Mouse (Mus musculus): ENCODE measurements around the gene Ntm. TPM values are rescaled to one million over a fixed set of nuclear protein-coding genes. Genes with fewer than 3 reads are reported as not detected.

Ntm gene
- polyA plus RNA-seq, 1 experiment from 2014 or later: 7.8 TPM

GRCm38 (mm10) chr9:29654885-29655284 lies 308.1 kb downstream of the Ntm start:
- H3K4me1 ChIP-seq: peaks cover 34% of the 10 kb centered on the region
- DNase-seq (ENCODE audit: low spot score): peak; percentile 57
- no peak overlapping the region for H3K27ac ChIP-seq (replicated peaks)
- H3K4me3 ChIP-seq: no peak overlapping the region
- no peaks in the 10 kb centered on the region for H3K36me3 ChIP-seq
- H3K9me3 ChIP-seq (replicated peaks): no peaks in the 10 kb centered on the region
- H3K27me3 ChIP-seq (ENCODE audit: low read depth, poor library complexity, severe bottlenecking): 0 out of 2 replicates have a peak, but pooled peaks cover 10% of the 10 kb centered on the region
- 17% methylated on average over 6 of the region's 6 CpGs for WGBS

- no peak for DNase-seq (ENCODE audit: low spot score)
- no peaks in the 10 kb centered on the region for H3K36me3 ChIP-seq
- H3K27ac ChIP-seq (replicated peaks): no peak overlapping the region
- 0 out of 2 replicates have a peak, but pooled peaks cover 10% of the 10 kb centered on the region for H3K27me3 ChIP-seq (ENCODE audit: low read depth, poor library complexity, severe bottlenecking)
- H3K4me1 ChIP-seq: peaks cover 29% of the 10 kb centered on the region
- H3K9me3 ChIP-seq (replicated peaks): no peaks in the 10 kb centered on the region
- no peak overlapping the region for H3K4me3 ChIP-seq
- WGBS: 80% methylated on average over 14 of the region's 14 CpGs
Observed at GRCm38 (mm10) chr9:29653678-29654235, 309.2 kb downstream of the Ntm start.

GRCm38 (mm10) chr9:29652854-29653253 lies 310.1 kb downstream of the Ntm start:
- Histone ChIP-seq H3K36me3 (no peaks in the 10 kb centered on the region), H3K27ac (replicated peaks) (no peak overlapping the region), H3K4me3 (no peak overlapping the region), H3K4me1 (peaks cover 20% of the 10 kb centered on the region), H3K9me3 (replicated peaks) (no peaks in the 10 kb centered on the region), H3K27me3 (ENCODE audit: low read depth, poor library complexity, severe bottlenecking) (0 out of 2 replicates have a peak, but pooled peaks cover 10% of the 10 kb centered on the region)
- no peak for DNase-seq (ENCODE audit: low spot score)
- WGBS: 86% methylated on average over 7 of the region's 7 CpGs

- Histone ChIP-seq H3K27ac (replicated peaks) (no peak overlapping the region), H3K36me3 (no peaks in the 10 kb centered on the region), H3K9me3 (replicated peaks) (no peaks in the 10 kb centered on the region), H3K27me3 (ENCODE audit: low read depth, poor library complexity, severe bottlenecking) (0 out of 2 replicates have a peak, but pooled peaks cover 10% of the 10 kb centered on the region), H3K4me3 (no peak overlapping the region), H3K4me1 (peaks cover 20% of the 10 kb centered on the region)
- WGBS: 83% methylated on average over 5 of the region's 5 CpGs
- no peak for DNase-seq (ENCODE audit: low spot score)
Observed at GRCm38 (mm10) chr9:29651856-29652255, 311.1 kb downstream of the Ntm start.

GRCm38 (mm10) chr9:29651226-29651625 lies 311.7 kb downstream of the Ntm start:
- Histone ChIP-seq H3K9me3 (replicated peaks) (no peaks in the 10 kb centered on the region), H3K4me1 (peaks cover 26% of the 10 kb centered on the region), H3K36me3 (no peaks in the 10 kb centered on the region), H3K27ac (replicated peaks) (0 out of 2 replicates have a peak overlapping the region, but pooled peaks have one; percentile 1), H3K27me3 (ENCODE audit: low read depth, poor library complexity, severe bottlenecking) (0 out of 2 replicates have a peak, but pooled peaks cover 10% of the 10 kb centered on the region), H3K4me3 (no peak overlapping the region)
- no peak for DNase-seq (ENCODE audit: low spot score)
- 60% methylated on average over 4 of the region's 4 CpGs for WGBS

- Histone ChIP-seq H3K27me3 (ENCODE audit: low read depth, poor library complexity, severe bottlenecking) (0 out of 2 replicates have a peak, but pooled peaks cover 10% of the 10 kb centered on the region), H3K4me3 (no peak overlapping the region), H3K36me3 (no peaks in the 10 kb centered on the region), H3K4me1 (peaks cover 31% of the 10 kb centered on the region), H3K27ac (replicated peaks) (no peak overlapping the region), H3K9me3 (replicated peaks) (no peaks in the 10 kb centered on the region)
- DNase-seq (ENCODE audit: low spot score): peak; percentile 51
- 48% methylated on average over 4 of the region's 4 CpGs for WGBS
Observed at GRCm38 (mm10) chr9:29650679-29651078, 312.3 kb downstream of the Ntm start.

- no peak for DNase-seq (ENCODE audit: low spot score)
- Histone ChIP-seq H3K9me3 (replicated peaks) (no peaks in the 10 kb centered on the region), H3K27ac (replicated peaks) (no peak overlapping the region), H3K4me3 (no peak overlapping the region), H3K4me1 (peaks cover 35% of the 10 kb centered on the region), H3K36me3 (no peaks in the 10 kb centered on the region), H3K27me3 (ENCODE audit: low read depth, poor library complexity, severe bottlenecking) (0 out of 2 replicates have a peak, but pooled peaks cover 12% of the 10 kb centered on the region)
- 79% methylated on average over 5 of the region's 5 CpGs for WGBS
Observed at GRCm38 (mm10) chr9:29650266-29650665, 312.7 kb downstream of the Ntm start.

GRCm38 (mm10) chr9:29648256-29648655 lies 314.7 kb downstream of the Ntm start:
- peaks cover 19% of the 10 kb centered on the region; the same call in 1 of the 2 replicates for H3K27me3 ChIP-seq (ENCODE audit: low read depth, poor library complexity, severe bottlenecking)
- peaks cover 32% of the 10 kb centered on the region for H3K4me1 ChIP-seq
- no peak for DNase-seq (ENCODE audit: low spot score)
- 94% methylated on average over 5 of the region's 5 CpGs for WGBS
- H3K4me3 ChIP-seq: no peak overlapping the region
- no peaks in the 10 kb centered on the region for H3K9me3 ChIP-seq (replicated peaks)
- H3K36me3 ChIP-seq: no peaks in the 10 kb centered on the region
- H3K27ac ChIP-seq (replicated peaks): no peak overlapping the region

GRCm38 (mm10) chr9:29647764-29648163 lies 315.2 kb downstream of the Ntm start:
- 72% methylated on average over 8 of the region's 8 CpGs for WGBS
- Histone ChIP-seq H3K9me3 (replicated peaks) (no peaks in the 10 kb centered on the region), H3K4me1 (peaks cover 27% of the 10 kb centered on the region), H3K4me3 (no peak overlapping the region), H3K27me3 (ENCODE audit: low read depth, poor library complexity, severe bottlenecking) (peaks cover 14% of the 10 kb centered on the region; the same call in 1 of the 2 replicates), H3K27ac (replicated peaks) (no peak overlapping the region), H3K36me3 (no peaks in the 10 kb centered on the region)
- DNase-seq (ENCODE audit: low spot score): no peak

GRCm38 (mm10) chr9:29645796-29646400 lies 317.0 kb downstream of the Ntm start:
- Histone ChIP-seq H3K9me3 (replicated peaks) (no peaks in the 10 kb centered on the region), H3K27me3 (ENCODE audit: low read depth, poor library complexity, severe bottlenecking) (peaks cover 13% of the 10 kb centered on the region; the same call in 1 of the 2 replicates), H3K27ac (replicated peaks) (no peak overlapping the region), H3K4me1 (peaks cover 27% of the 10 kb centered on the region), H3K4me3 (no peak overlapping the region), H3K36me3 (no peaks in the 10 kb centered on the region)
- DNase-seq (ENCODE audit: low spot score): no peak
- 35% methylated on average over 8 of the region's 8 CpGs for WGBS

GRCm38 (mm10) chr9:29642997-29643657 lies 319.8 kb downstream of the Ntm start:
- H3K4me3 ChIP-seq: no peak overlapping the region
- peaks cover 13% of the 10 kb centered on the region; the same call in 1 of the 2 replicates for H3K27me3 ChIP-seq (ENCODE audit: low read depth, poor library complexity, severe bottlenecking)
- peaks cover 25% of the 10 kb centered on the region for H3K4me1 ChIP-seq
- no peaks in the 10 kb centered on the region for H3K9me3 ChIP-seq (replicated peaks)
- 28% methylated on average over 11 of the region's 11 CpGs for WGBS
- no peak overlapping the region for H3K27ac ChIP-seq (replicated peaks)
- DNase-seq (ENCODE audit: low spot score): peak; percentile 75
- H3K36me3 ChIP-seq: no peaks in the 10 kb centered on the region

GRCm38 (mm10) chr9:29637335-29637734 lies 325.6 kb downstream of the Ntm start:
- no peaks in the 10 kb centered on the region for H3K9me3 ChIP-seq (replicated peaks)
- WGBS: 85% methylated on average over 8 of the region's 8 CpGs
- no peaks in the 10 kb centered on the region for H3K36me3 ChIP-seq
- no peaks in the 10 kb centered on the region for H3K27me3 ChIP-seq (ENCODE audit: low read depth, poor library complexity, severe bottlenecking)
- no peak overlapping the region for H3K27ac ChIP-seq (replicated peaks)
- DNase-seq (ENCODE audit: low spot score): no peak
- no peak overlapping the region for H3K4me3 ChIP-seq
- no peaks in the 10 kb centered on the region for H3K4me1 ChIP-seq

- H3K27me3 ChIP-seq (ENCODE audit: low read depth, poor library complexity, severe bottlenecking): no peaks in the 10 kb centered on the region
- 84% methylated on average over 5 of the region's 5 CpGs for WGBS
- H3K36me3 ChIP-seq: no peaks in the 10 kb centered on the region
- peaks cover 4% of the 10 kb centered on the region for H3K4me1 ChIP-seq
- no peak for DNase-seq (ENCODE audit: low spot score)
- H3K9me3 ChIP-seq (replicated peaks): no peaks in the 10 kb centered on the region; the same call in 1 of the 2 replicates
- H3K4me3 ChIP-seq: no peak overlapping the region
- no peak overlapping the region for H3K27ac ChIP-seq (replicated peaks)
Observed at GRCm38 (mm10) chr9:29617181-29617580, 345.8 kb downstream of the Ntm start.
